Mouse (Mus musculus) hindbrain, embryonic 10.5 days (tissue): ENCODE measurements around the gene Rnf44. TPM values are rescaled to one million over a fixed set of nuclear protein-coding genes. Genes with fewer than 3 reads are reported as not detected.

Experiments used
- DNase-seq: peaks from one replicate; pipeline ENCODE4 v3.0.0-alpha.2; 2017; ENCODE audit warnings: low spot score
- H3K27ac ChIP-seq: fragments of 300-500 bp; sonication (generic); 2 replicates; pipeline ENCODE4 v1.5.1; 2016; ENCODE audit warnings: mild to moderate bottlenecking, moderate library complexity
- H3K27me3 ChIP-seq: fragments of 300-500 bp; sonication (generic); 2 replicates; pipeline ENCODE4 v1.6.1; 2016; ENCODE audit warnings: mild to moderate bottlenecking; ENCODE audit not compliant: poor library complexity, insufficient read depth, severe bottlenecking
- H3K36me3 ChIP-seq: fragments of 300-500 bp; sonication (generic); 2 replicates; pipeline ENCODE4 v1.6.1; 2016; ENCODE audit warnings: mild to moderate bottlenecking, moderate library complexity
- H3K4me1 ChIP-seq: fragments of 300-500 bp; sonication (generic); replicated peaks from 2 replicates; pipeline ENCODE4 v1.6.1; 2016; ENCODE audit warnings: mild to moderate bottlenecking
- H3K4me3 ChIP-seq: fragments of 300-500 bp; sonication (generic); 2 replicates; pipeline ENCODE4 v1.5.1; 2016; ENCODE audit warnings: mild to moderate bottlenecking, moderate library complexity
- H3K9me3 ChIP-seq: fragments of 300-500 bp; sonication (generic); 2 replicates; pipeline ENCODE4 v1.6.1; 2016; ENCODE audit warnings: mild to moderate bottlenecking, moderate library complexity
- WGBS: fragments of 180-500 bp; shearing (Covaris S2); methylation state at CpG from one replicate; pipeline ENCODE4 v1.1.7; 2016; 5-methylcytosine and 5-hydroxymethylcytosine counted together
- polyA plus RNA-seq: library from polyadenylated mRNA; unstranded; fragments of >200 nt; fragmentation: Nextera tagmentation; extraction: Ambion mirVana; gene quantifications from 2 replicates; pipeline ENCODE4 v1.2.1, GENCODE M21; 2016

Gene Rnf44
- polyA plus RNA-seq, 1 experiment from 2014 or later = 127 TPM

- 93% methylated on average over 3 of the region's 3 CpGs for WGBS
- H3K36me3 ChIP-seq = peaks cover 73% of the 10 kb centered on the region
- H3K27me3 ChIP-seq = no peaks in the 10 kb centered on the region
- H3K9me3 ChIP-seq = no peaks in the 10 kb centered on the region
- H3K4me3 ChIP-seq = peak overlapping the region; percentile 21; the same call in 1 of the 2 replicates
- no peak for DNase-seq
- H3K27ac ChIP-seq = no peak overlapping the region
- peaks cover 33% of the 10 kb centered on the region for H3K4me1 ChIP-seq
Observed at GRCm38 (mm10) chr13:54683301-54683700, 10.4 kb downstream of the Rnf44 start.

GRCm38 (mm10) chr13:54681291-54681690 is 12.4 kb downstream of the Rnf44 start:
- Histone ChIP-seq H3K4me1 (peaks cover 28% of the 10 kb centered on the region), H3K27me3 (no peaks in the 10 kb centered on the region), H3K9me3 (no peaks in the 10 kb centered on the region), H3K4me3 (no peak overlapping the region), H3K27ac (no peak overlapping the region; the same call in 1 of the 2 replicates), H3K36me3 (peaks cover 77% of the 10 kb centered on the region)
- DNase-seq = no peak
- 90% methylated on average over 8 of the region's 8 CpGs for WGBS

GRCm38 (mm10) chr13:54680184-54680853 is 13.4 kb downstream of the Rnf44 start:
- Histone ChIP-seq H3K36me3 (peaks cover 74% of the 10 kb centered on the region), H3K27ac (no peak overlapping the region), H3K4me1 (peaks cover 18% of the 10 kb centered on the region), H3K9me3 (no peaks in the 10 kb centered on the region), H3K27me3 (no peaks in the 10 kb centered on the region), H3K4me3 (no peak overlapping the region)
- WGBS = 82% methylated on average over 17 of the region's 17 CpGs
- DNase-seq = no peak

GRCm38 (mm10) chr13:54678263-54678662 is 15.4 kb downstream of the Rnf44 start:
- 82% methylated on average over 4 of the region's 4 CpGs for WGBS
- H3K4me1 ChIP-seq = peaks cover 6% of the 10 kb centered on the region; the same call in 1 of the 2 replicates
- H3K27ac ChIP-seq = no peak overlapping the region
- H3K4me3 ChIP-seq = no peak overlapping the region
- H3K36me3 ChIP-seq = peaks cover 53% of the 10 kb centered on the region
- DNase-seq = no peak
- no peaks in the 10 kb centered on the region for H3K27me3 ChIP-seq
- H3K9me3 ChIP-seq = no peaks in the 10 kb centered on the region

- WGBS = 66% methylated on average over 11 of the region's 11 CpGs
- no peak for DNase-seq
Observed at GRCm38 (mm10) chr13:54675895-54676590, 17.7 kb downstream of the Rnf44 start.

GRCm38 (mm10) chr13:54670491-54670890 is 23.2 kb downstream of the Rnf44 start:
- Histone ChIP-seq H3K27me3 (no peaks in the 10 kb centered on the region), H3K4me3 (no peak overlapping the region), H3K9me3 (0 out of 2 replicates have a peak, but pooled peaks cover 3% of the 10 kb centered on the region), H3K36me3 (peaks cover 39% of the 10 kb centered on the region), H3K4me1 (no peaks in the 10 kb centered on the region), H3K27ac (no peak overlapping the region)
- WGBS = 64% methylated on average over 2 of the region's 2 CpGs
- DNase-seq = no peak

More at GRCm38 (mm10) chr13:54675895-54676590, 17.7 kb downstream of the Rnf44 start:
- Histone ChIP-seq H3K27me3 (no peaks in the 10 kb centered on the region), H3K9me3 (no peaks in the 10 kb centered on the region), H3K27ac (no peak overlapping the region), H3K4me3 (no peak overlapping the region), H3K4me1 (no peaks in the 10 kb centered on the region; the same call in 1 of the 2 replicates), H3K36me3 (peaks cover 31% of the 10 kb centered on the region)

GRCm38 (mm10) chr13:54665062-54665461 is 28.6 kb downstream of the Rnf44 start:
- 95% methylated on average over 7 of the region's 7 CpGs for WGBS
- H3K4me3 ChIP-seq = no peak overlapping the region
- no peaks in the 10 kb centered on the region for H3K27me3 ChIP-seq
- 0 out of 2 replicates have a peak, but pooled peaks cover 3% of the 10 kb centered on the region for H3K9me3 ChIP-seq
- no peak overlapping the region for H3K27ac ChIP-seq
- no peaks in the 10 kb centered on the region for H3K4me1 ChIP-seq
- no peak for DNase-seq
- peaks cover 86% of the 10 kb centered on the region for H3K36me3 ChIP-seq

GRCm38 (mm10) chr13:54664509-54664908 is 29.2 kb downstream of the Rnf44 start:
- Histone ChIP-seq H3K4me1 (no peaks in the 10 kb centered on the region), H3K9me3 (0 out of 2 replicates have a peak, but pooled peaks cover 3% of the 10 kb centered on the region), H3K4me3 (no peak overlapping the region), H3K27ac (no peak overlapping the region), H3K27me3 (no peaks in the 10 kb centered on the region), H3K36me3 (peaks cover 87% of the 10 kb centered on the region)
- DNase-seq = no peak
- 93% methylated on average over 1 of the region's 1 CpGs for WGBS

GRCm38 (mm10) chr13:54663999-54664398 is 29.7 kb downstream of the Rnf44 start:
- H3K36me3 ChIP-seq = peaks cover 89% of the 10 kb centered on the region
- H3K4me1 ChIP-seq = no peaks in the 10 kb centered on the region
- 80% methylated on average over 4 of the region's 4 CpGs for WGBS
- no peaks in the 10 kb centered on the region for H3K27me3 ChIP-seq
- no peak overlapping the region for H3K27ac ChIP-seq
- no peak overlapping the region for H3K4me3 ChIP-seq
- DNase-seq = no peak
- 0 out of 2 replicates have a peak, but pooled peaks cover under 1% of the 10 kb centered on the region for H3K9me3 ChIP-seq

GRCm38 (mm10) chr13:54661358-54661757 is 32.3 kb downstream of the Rnf44 start:
- no peaks in the 10 kb centered on the region for H3K4me1 ChIP-seq
- no peak overlapping the region for H3K4me3 ChIP-seq
- H3K36me3 ChIP-seq = peaks cover 96% of the 10 kb centered on the region
- 87% methylated on average over 12 of the region's 12 CpGs for WGBS
- no peak for DNase-seq
- H3K27ac ChIP-seq = no peak overlapping the region
- H3K27me3 ChIP-seq = no peaks in the 10 kb centered on the region
- no peaks in the 10 kb centered on the region for H3K9me3 ChIP-seq

- no peak for DNase-seq
- Histone ChIP-seq H3K4me1 (no peaks in the 10 kb centered on the region), H3K4me3 (no peak overlapping the region), H3K27ac (no peak overlapping the region), H3K9me3 (no peaks in the 10 kb centered on the region), H3K36me3 (peaks cover 96% of the 10 kb centered on the region), H3K27me3 (no peaks in the 10 kb centered on the region)
- 60% methylated on average over 5 of the region's 5 CpGs for WGBS
Observed at GRCm38 (mm10) chr13:54660877-54661276, 32.8 kb downstream of the Rnf44 start.

- Histone ChIP-seq H3K4me1 (no peaks in the 10 kb centered on the region), H3K4me3 (no peak overlapping the region), H3K36me3 (peaks cover 100% of the 10 kb centered on the region), H3K9me3 (no peaks in the 10 kb centered on the region), H3K27me3 (no peaks in the 10 kb centered on the region), H3K27ac (no peak overlapping the region)
- DNase-seq = no peak
- 95% methylated on average over 3 of the region's 3 CpGs for WGBS
Observed at GRCm38 (mm10) chr13:54650461-54650860, 43.2 kb downstream of the Rnf44 start.

- Histone ChIP-seq H3K27me3 (no peaks in the 10 kb centered on the region), H3K4me1 (no peaks in the 10 kb centered on the region), H3K4me3 (no peak overlapping the region), H3K9me3 (no peaks in the 10 kb centered on the region), H3K27ac (no peak overlapping the region), H3K36me3 (peaks cover 80% of the 10 kb centered on the region)
- 99% methylated on average over 3 of the region's 3 CpGs for WGBS
- no peak for DNase-seq
Observed at GRCm38 (mm10) chr13:54635011-54635410, 58.7 kb downstream of the Rnf44 start.
